Mouse (Mus musculus): Measurements from ENCODE around the gene Slc37a3.

DNA sequence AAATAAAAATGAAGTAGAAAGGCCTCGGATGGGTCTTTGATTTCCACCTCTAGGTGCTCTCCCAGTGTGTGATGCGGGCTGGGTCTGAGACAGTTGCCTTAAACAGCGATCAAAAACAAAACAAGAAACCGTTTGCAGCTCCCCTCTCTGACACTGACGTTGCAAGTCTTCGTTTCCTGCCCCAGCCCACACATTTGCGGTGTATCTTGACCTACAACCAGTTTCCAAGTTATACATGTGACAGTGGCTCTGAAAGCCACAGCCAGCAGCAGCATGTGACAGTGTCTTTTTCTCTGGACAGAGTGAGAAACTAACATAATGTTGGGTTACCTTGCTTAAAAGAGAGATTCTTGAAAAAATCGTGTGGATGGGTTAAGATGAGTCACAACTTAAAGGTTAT lies 2.3 kb upstream of the Slc37a3 start:
- TF ChIP-seq CTCF (IDR thresholded peaks at IDR 0.05): no peak
- TF ChIP-seq POLR2A (IDR thresholded peaks at IDR 0.05; ENCODE audit: insufficient read depth, low read depth, low read length): no peak
- no peak for TF ChIP-seq EP300 (IDR thresholded peaks at IDR 0.05; ENCODE audit: insufficient read depth, low read depth, low read length)

Measured in heart, adult 2 months (tissue).